Mouse (Mus musculus): ENCODE data around the gene Tctex1d2. TPM values are rescaled to one million over a fixed set of nuclear protein-coding genes. Genes with fewer than 3 reads are reported as not detected.

The Tctex1d2 gene
- 8.8 and 12.4 TPM in 2 replicates for polyA plus RNA-seq (2012; ENCODE audit: insufficient read depth, insufficient read length, missing spikeins)

GRCm38 (mm10) chr16:32419517-32420483 lies at the start of gene Tctex1d2:
Tctex1d2 (plus strand) TSS chr16:32419702.
- H3K27ac ChIP-seq (replicated peaks; ENCODE audit: low read depth, low read length), result peak within 1 kb of the TSS; percentile 75
- no peaks in the 10 kb centered on the region for H3K4me1 ChIP-seq (ENCODE audit: control insufficient read depth, insufficient read depth, insufficient read length, low read length)

GRCm38 (mm10) chr16:32371351-32371750 lies 48.2 kb upstream of the Tctex1d2 start:
- no peaks in the 10 kb centered on the region for H3K4me1 ChIP-seq (ENCODE audit: control insufficient read depth, insufficient read depth, insufficient read length, low read length)
- no peak overlapping the region for H3K4me3 ChIP-seq (ENCODE audit: insufficient read depth, low read depth, low read length)
- no peak overlapping the region for H3K27ac ChIP-seq (replicated peaks; ENCODE audit: low read depth, low read length)

More at GRCm38 (mm10) chr16:32419517-32420483, at the start of gene Tctex1d2:
- peak within 1 kb of the TSS; percentile 75 for H3K4me3 ChIP-seq (ENCODE audit: insufficient read depth, low read depth, low read length)

- Histone ChIP-seq H3K4me3 (ENCODE audit: insufficient read depth, low read depth, low read length) (no peak overlapping the region), H3K4me1 (ENCODE audit: control insufficient read depth, insufficient read depth, insufficient read length, low read length) (no peaks in the 10 kb centered on the region), H3K27ac (replicated peaks; ENCODE audit: low read depth, low read length) (no peak overlapping the region)
Measured at GRCm38 (mm10) chr16:32379575-32379974, 39.9 kb upstream of the Tctex1d2 start.

GRCm38 (mm10) chr16:32382901-32383300 lies 36.6 kb upstream of the Tctex1d2 start:
- Histone ChIP-seq H3K4me3 (ENCODE audit: insufficient read depth, low read depth, low read length) (no peak overlapping the region), H3K27ac (replicated peaks; ENCODE audit: low read depth, low read length) (no peak overlapping the region), H3K4me1 (ENCODE audit: control insufficient read depth, insufficient read depth, insufficient read length, low read length) (no peaks in the 10 kb centered on the region)

- Histone ChIP-seq H3K27ac (replicated peaks; ENCODE audit: low read depth, low read length) (no peak overlapping the region), H3K4me3 (ENCODE audit: insufficient read depth, low read depth, low read length) (no peak overlapping the region), H3K4me1 (ENCODE audit: control insufficient read depth, insufficient read depth, insufficient read length, low read length) (no peaks in the 10 kb centered on the region)
Measured at GRCm38 (mm10) chr16:32384885-32385284, 34.6 kb upstream of the Tctex1d2 start.

- Histone ChIP-seq H3K4me1 (ENCODE audit: control insufficient read depth, insufficient read depth, insufficient read length, low read length) (no peaks in the 10 kb centered on the region), H3K27ac (replicated peaks; ENCODE audit: low read depth, low read length) (no peak overlapping the region), H3K4me3 (ENCODE audit: insufficient read depth, low read depth, low read length) (no peak overlapping the region)
Measured at GRCm38 (mm10) chr16:32386826-32387225, 32.7 kb upstream of the Tctex1d2 start.

- no peaks in the 10 kb centered on the region for H3K4me1 ChIP-seq (ENCODE audit: control insufficient read depth, insufficient read depth, insufficient read length, low read length)
Measured at GRCm38 (mm10) chr16:32389049-32389448, 30.5 kb upstream of the Tctex1d2 start.

GRCm38 (mm10) chr16:32389841-32390240 lies 29.7 kb upstream of the Tctex1d2 start:
- H3K4me3 ChIP-seq (ENCODE audit: insufficient read depth, low read depth, low read length), result no peak overlapping the region
- H3K4me1 ChIP-seq (ENCODE audit: control insufficient read depth, insufficient read depth, insufficient read length, low read length), result no peaks in the 10 kb centered on the region
- H3K27ac ChIP-seq (replicated peaks; ENCODE audit: low read depth, low read length), result no peak overlapping the region

More at GRCm38 (mm10) chr16:32389049-32389448, 30.5 kb upstream of the Tctex1d2 start:
- Histone ChIP-seq H3K27ac (replicated peaks; ENCODE audit: low read depth, low read length) (no peak overlapping the region), H3K4me3 (ENCODE audit: insufficient read depth, low read depth, low read length) (no peak overlapping the region)

GRCm38 (mm10) chr16:32390882-32391281 lies 28.6 kb upstream of the Tctex1d2 start:
- Histone ChIP-seq H3K4me3 (ENCODE audit: insufficient read depth, low read depth, low read length) (no peak overlapping the region), H3K27ac (replicated peaks; ENCODE audit: low read depth, low read length) (no peak overlapping the region), H3K4me1 (ENCODE audit: control insufficient read depth, insufficient read depth, insufficient read length, low read length) (no peaks in the 10 kb centered on the region)

GRCm38 (mm10) chr16:32395679-32396540 lies 23.6 kb upstream of the Tctex1d2 start:
- Histone ChIP-seq H3K4me3 (ENCODE audit: insufficient read depth, low read depth, low read length) (no peak overlapping the region), H3K27ac (replicated peaks; ENCODE audit: low read depth, low read length) (peak overlapping the region; percentile 52), H3K4me1 (ENCODE audit: control insufficient read depth, insufficient read depth, insufficient read length, low read length) (no peaks in the 10 kb centered on the region)

GRCm38 (mm10) chr16:32396541-32396835 lies 23.0 kb upstream of the Tctex1d2 start:
- Histone ChIP-seq H3K4me1 (ENCODE audit: control insufficient read depth, insufficient read depth, insufficient read length, low read length) (no peaks in the 10 kb centered on the region), H3K27ac (replicated peaks; ENCODE audit: low read depth, low read length) (peak overlapping the region; percentile 14), H3K4me3 (ENCODE audit: insufficient read depth, low read depth, low read length) (no peak overlapping the region)

GRCm38 (mm10) chr16:32398206-32398605 lies 21.3 kb upstream of the Tctex1d2 start:
- H3K27ac ChIP-seq (replicated peaks; ENCODE audit: low read depth, low read length), result no peak overlapping the region
- no peaks in the 10 kb centered on the region for H3K4me1 ChIP-seq (ENCODE audit: control insufficient read depth, insufficient read depth, insufficient read length, low read length)
- H3K4me3 ChIP-seq (ENCODE audit: insufficient read depth, low read depth, low read length), result no peak overlapping the region

GRCm38 (mm10) chr16:32400267-32400666 lies 19.2 kb upstream of the Tctex1d2 start, which contains the start of gene Tm4sf19:
Tm4sf19 (plus strand) TSS chr16:32400506.
- no peak within 1 kb of the TSS; the same call in none of the 2 replicates for H3K27ac ChIP-seq (replicated peaks; ENCODE audit: low read depth, low read length)
- H3K4me3 ChIP-seq (ENCODE audit: insufficient read depth, low read depth, low read length), result no peak within 1 kb of the TSS
- H3K4me1 ChIP-seq (ENCODE audit: control insufficient read depth, insufficient read depth, insufficient read length, low read length), result no peaks in the 10 kb centered on the region

- Histone ChIP-seq H3K4me1 (ENCODE audit: control insufficient read depth, insufficient read depth, insufficient read length, low read length) (no peaks in the 10 kb centered on the region), H3K27ac (replicated peaks; ENCODE audit: low read depth, low read length) (no peak overlapping the region), H3K4me3 (ENCODE audit: insufficient read depth, low read depth, low read length) (no peak overlapping the region)
Measured at GRCm38 (mm10) chr16:32401335-32401965, 18.1 kb upstream of the Tctex1d2 start.

- H3K27ac ChIP-seq (replicated peaks; ENCODE audit: low read depth, low read length), result no peak overlapping the region; the same call in 1 of the 2 replicates
- H3K4me1 ChIP-seq (ENCODE audit: control insufficient read depth, insufficient read depth, insufficient read length, low read length), result no peaks in the 10 kb centered on the region
- H3K4me3 ChIP-seq (ENCODE audit: insufficient read depth, low read depth, low read length), result no peak overlapping the region
Measured at GRCm38 (mm10) chr16:32402818-32403217, 16.7 kb upstream of the Tctex1d2 start.
